Mouse (Mus musculus) left cerebral cortex, adult 2 months (tissue): Measurements from ENCODE around the gene Hectd3. TPM values are rescaled to one million over a fixed set of nuclear protein-coding genes. Genes with fewer than 3 reads are reported as not detected.

ENCODE experiments used
- DNase-seq, 2 experiments: peaks; one replicate each; pipeline ENCODE4 v3.0.0; 2021 to 2022; ENCODE audit warnings: low spot score in 2 of 2, mixed read lengths in 1 of 2; ENCODE audit errors: extremely low spot score in 1 of 2
- H3K27ac ChIP-seq: fragments of 200-600 bp; 2 replicates; pipeline ENCODE4 v1.8.1; 2022
- H3K4me3 ChIP-seq: fragments of 200-600 bp; 2 replicates; pipeline ENCODE4 v1.8.1; 2022
- CTCF ChIP-seq: fragments of 200-600 bp; IDR thresholded peaks from 2 replicates; pipeline ENCODE4 v1.8.1; 2022; ENCODE audit warnings: antibody characterized with exemption, mild to moderate bottlenecking, moderate library complexity
- intact Hi-C: fragments of 180-260 bp; cut with DNase I; formaldehyde crosslinking; loops from one replicate; pipeline ENCODE4 v1.15.1; 2025
- total RNA-seq, 2 experiments: library from RNA; stranded (reverse); gene quantifications; 2 replicates each; pipeline ENCODE4 v1.2.3; 2021

The Hectd3 gene
- total RNA-seq, 2 experiments from 2014 or later: 41.9 to 43.6 TPM

DNA sequence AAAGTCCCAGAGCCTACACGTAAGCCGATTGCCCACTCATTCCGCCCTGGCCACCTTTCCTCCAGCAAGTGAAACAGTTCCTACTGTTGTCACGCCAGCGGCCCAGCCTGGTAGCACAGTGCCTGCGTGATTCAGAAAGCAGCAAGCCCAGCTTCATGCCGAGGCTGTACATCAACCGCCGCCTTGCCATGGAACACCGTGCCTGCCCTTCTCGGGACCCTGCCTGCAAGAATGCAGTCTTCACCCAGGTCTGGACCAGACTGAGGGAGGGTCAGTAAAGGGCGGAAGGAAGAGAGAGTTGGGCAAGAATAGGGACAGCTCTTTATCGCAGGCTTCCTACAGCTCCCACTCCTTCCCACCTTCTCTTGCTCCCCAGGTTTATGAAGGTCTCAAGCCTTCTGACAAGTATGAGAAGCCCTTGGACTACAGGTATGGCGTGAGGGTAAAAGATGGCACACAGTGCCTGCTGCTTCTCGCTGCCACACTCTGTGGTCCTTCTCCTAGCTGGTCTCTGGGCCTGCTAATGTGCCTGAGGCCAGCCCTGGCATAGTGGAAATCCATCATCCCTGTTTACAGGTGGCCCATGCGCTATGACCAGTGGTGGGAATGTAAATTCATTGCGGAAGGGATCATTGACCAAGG is 4.5 kb downstream of the Hectd3 start:
- DNase-seq: no peak
- Histone ChIP-seq H3K4me3 (no peak overlapping the region), H3K27ac (no peak overlapping the region)
- intact Hi-C loops: loop anchor here (10.0 kb wide), 1 partner anchor 855 kb away; no protein-coding TSS in a partner anchor
- TF ChIP-seq CTCF: no peak

- TF ChIP-seq CTCF: no peak
- Histone ChIP-seq H3K4me3 (no peak overlapping the region), H3K27ac (no peak overlapping the region)
- intact Hi-C loops: loop anchor here (2.0 kb wide), 1 partner anchor 139 kb away; no protein-coding TSS in a partner anchor
- no peak for DNase-seq
Measured at GRCm38 (mm10) chr4:117001957-117002356, 6.8 kb downstream of the Hectd3 start.

DNA sequence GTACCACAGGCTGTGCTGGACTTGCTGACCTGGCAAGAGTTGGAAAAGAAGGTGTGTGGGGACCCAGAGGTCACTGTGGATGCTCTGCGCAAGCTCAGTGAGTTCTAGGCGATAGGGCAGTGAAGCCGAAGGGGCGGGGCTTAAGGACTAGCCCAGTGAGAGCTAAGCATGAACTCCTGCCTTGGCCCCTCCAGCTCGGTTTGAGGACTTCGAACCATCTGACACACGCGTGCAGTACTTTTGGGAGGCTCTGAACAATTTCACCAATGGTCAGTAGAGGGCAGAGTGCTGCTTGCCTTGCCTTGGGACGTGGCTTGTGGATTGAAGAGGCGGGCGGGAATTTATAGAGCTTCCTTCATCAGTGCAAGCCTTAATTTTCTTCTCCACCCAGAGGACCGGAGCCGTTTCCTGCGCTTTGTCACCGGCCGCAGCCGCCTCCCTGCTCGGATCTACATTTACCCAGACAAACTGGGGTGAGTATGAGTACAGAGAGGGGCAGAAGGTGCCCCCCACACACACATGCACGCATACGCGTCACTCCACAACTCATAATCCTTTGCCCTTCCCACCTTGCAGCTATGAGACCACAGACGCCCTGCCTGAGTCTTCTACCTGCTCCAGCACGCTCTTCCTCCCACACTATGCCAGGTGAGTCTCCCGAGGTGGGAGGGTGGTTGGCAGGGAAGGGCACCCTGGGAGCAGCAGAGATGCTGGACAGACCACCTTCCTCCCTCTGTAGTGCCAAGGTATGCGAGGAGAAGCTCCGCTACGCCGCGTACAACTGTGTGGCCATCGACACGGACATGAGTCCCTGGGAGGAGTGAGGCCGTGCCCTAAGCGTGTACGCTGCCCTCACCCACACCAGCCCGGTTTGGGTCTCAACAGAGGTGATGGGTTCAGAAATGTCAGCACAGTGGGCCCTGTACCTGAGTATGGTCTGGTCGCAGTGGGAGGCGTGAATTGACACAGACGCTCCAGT is 7.7 kb downstream of the Hectd3 start:
- peak; percentile 54 to 55 for DNase-seq
- no peak overlapping the region for H3K27ac ChIP-seq
- H3K4me3 ChIP-seq: no peak overlapping the region
- TF ChIP-seq CTCF: peak; percentile 79
- intact Hi-C loops: loop anchor here (2.0 kb wide), 1 partner anchor 138 kb away; no protein-coding TSS in a partner anchor

DNA sequence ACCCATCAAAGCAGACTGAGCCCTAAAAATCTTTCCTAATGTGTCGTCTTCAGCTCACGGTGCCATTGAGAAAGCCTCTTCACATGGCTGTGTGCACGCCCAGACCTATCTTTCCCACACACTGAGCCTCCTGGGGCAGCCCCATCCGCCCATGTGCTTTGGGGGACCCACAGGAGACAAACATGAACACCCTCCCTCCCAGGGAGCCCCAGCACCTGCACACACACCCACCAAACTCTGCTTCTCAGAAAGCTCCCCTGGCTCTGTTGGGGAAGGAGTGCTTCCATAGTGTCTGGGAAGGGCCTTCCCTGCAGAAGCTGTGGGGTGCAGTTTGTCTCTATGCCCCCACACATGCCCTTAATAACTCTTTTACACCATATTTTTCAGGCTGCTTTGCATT is 9.5 kb downstream of the Hectd3 start:
- H3K4me3 ChIP-seq: no peak overlapping the region
- no peak for DNase-seq
- no peak overlapping the region for H3K27ac ChIP-seq
- intact Hi-C loops: no loop called here
- TF ChIP-seq CTCF: no peak

DNA sequence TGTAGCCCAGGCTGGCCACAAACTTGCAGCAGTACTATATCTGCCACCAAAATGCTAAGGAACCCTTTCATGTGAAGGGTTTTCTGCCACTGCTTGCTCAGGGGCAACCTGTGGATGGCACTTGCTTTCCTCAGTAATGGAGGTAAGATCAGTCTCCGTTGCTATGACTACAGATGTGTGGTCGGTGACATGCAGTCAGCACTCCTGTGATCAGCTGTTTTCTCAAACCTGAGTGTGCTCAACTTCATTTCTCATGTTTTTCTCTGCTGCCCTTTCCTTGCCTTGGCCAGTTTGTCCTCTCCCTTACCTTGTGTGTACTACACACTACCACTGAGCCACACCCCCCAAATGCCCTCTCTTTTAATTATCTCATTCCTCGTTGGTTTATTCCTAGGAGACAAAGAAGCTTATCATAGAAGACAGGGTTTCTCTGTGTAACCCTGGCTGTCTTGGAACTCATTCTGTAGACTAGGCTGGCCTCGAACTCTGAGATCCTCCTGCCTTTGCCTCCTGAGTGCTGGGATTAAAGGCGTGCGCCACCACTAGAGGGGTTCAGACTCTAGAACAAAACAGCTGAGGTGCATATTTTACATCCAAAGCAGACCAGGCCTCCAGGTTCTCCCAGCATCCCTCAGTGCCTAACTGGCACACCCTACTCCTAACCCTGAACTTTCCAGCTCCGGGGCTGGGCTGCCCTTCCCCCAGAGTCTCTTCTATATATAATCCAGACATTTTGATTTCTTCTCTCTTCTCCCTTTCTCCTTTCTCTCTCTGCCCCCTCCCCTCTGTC is 10.7 kb downstream of the Hectd3 start:
- Histone ChIP-seq H3K4me3 (no peak overlapping the region), H3K27ac (no peak overlapping the region)
- no peak for TF ChIP-seq CTCF
- intact Hi-C loops: no loop called here
- no peak for DNase-seq

DNA sequence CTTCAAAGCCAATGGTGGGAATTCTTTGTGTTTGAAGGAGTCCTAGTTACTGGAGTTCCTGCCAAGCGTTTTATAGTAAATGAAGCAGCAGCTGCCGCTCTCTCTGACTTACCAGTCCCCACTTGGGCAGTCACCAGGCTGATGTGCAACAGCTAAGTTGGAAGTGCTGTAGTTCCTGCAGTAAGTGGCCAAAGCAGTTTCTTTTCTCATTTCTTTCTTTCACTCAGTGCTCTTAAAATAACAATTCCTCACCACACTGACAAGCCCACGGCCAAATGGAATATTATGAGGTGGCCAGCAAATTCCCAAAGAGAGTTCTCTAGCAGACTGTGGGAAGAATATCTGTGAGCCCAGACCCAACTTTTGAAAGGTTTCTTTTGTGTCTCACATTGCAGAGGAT is 11.9 kb downstream of the Hectd3 start:
- intact Hi-C loops: no loop called here
- Histone ChIP-seq H3K4me3 (no peak overlapping the region), H3K27ac (no peak overlapping the region)
- no peak for DNase-seq
- TF ChIP-seq CTCF: no peak

DNA sequence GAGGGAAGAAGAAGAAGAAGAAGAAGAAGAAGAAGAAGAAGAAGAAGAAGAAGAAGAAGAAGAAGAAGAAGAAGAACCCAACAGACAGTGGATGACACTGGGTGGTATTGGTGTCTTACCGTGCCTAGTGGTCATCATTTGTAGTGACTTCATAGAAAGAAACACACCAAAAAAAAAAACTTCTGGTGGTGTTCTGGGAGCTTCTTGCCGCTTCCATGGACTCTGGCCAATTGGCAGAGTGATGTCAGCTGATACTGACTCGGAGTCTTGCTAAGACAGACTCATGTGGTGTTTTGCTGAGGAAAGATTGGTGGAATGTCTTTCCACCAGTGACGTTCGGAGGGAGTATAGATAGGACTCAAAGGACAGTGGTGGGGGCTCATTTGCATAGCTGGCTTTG is 15.1 kb downstream of the Hectd3 start:
- DNase-seq: no peak
- no peak for TF ChIP-seq CTCF
- Histone ChIP-seq H3K4me3 (no peak overlapping the region), H3K27ac (no peak overlapping the region)
- intact Hi-C loops: no loop called here

- Histone ChIP-seq H3K27ac (no peak overlapping the region), H3K4me3 (no peak overlapping the region)
- DNase-seq: no peak
- no peak for TF ChIP-seq CTCF
- intact Hi-C loops: no loop called here
Measured at GRCm38 (mm10) chr4:117013596-117013995, 18.5 kb downstream of the Hectd3 start.

- Histone ChIP-seq H3K4me3 (no peak overlapping the region), H3K27ac (no peak overlapping the region)
- DNase-seq: no peak
- intact Hi-C loops: no loop called here
- no peak for TF ChIP-seq CTCF
Measured at GRCm38 (mm10) chr4:117014901-117015415, 19.8 kb downstream of the Hectd3 start.

DNA sequence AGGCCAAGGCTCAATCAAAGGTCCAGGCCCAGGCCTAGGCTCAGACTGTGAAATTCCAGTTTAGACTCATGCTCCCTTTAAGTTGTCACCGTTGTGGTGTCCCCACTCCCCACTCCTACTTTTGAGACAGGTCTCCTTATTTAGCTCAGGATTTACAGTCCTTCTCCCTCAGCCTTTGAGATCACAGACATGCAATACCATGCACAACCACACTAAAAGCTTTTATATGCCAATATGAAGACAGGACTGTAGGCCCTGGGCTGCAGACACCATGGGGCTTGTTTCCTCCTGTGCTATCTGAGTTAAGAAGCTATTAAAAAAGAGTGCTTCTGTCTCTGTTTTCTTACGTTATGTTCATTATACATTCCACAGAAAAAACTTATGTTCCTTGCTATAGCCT is 22.6 kb downstream of the Hectd3 start:
- H3K27ac ChIP-seq: no peak overlapping the region
- no peak overlapping the region for H3K4me3 ChIP-seq
- DNase-seq: no peak
- TF ChIP-seq CTCF: peak; percentile 22
- intact Hi-C loops: loop anchor here (2.0 kb wide), 1 partner anchor 23 kb away; the partner anchor contains the start of genes Hectd3 and Urod

- DNase-seq: no peak
- no peak overlapping the region for H3K4me3 ChIP-seq
- H3K27ac ChIP-seq: no peak overlapping the region
- TF ChIP-seq CTCF: no peak
- intact Hi-C loops: loop anchor here (2.0 kb wide), 1 partner anchor 24 kb away; the partner anchor contains the start of genes Hectd3 and Urod
Measured at GRCm38 (mm10) chr4:117018327-117018726, 23.2 kb downstream of the Hectd3 start.
